In genomic region chr7:140810496-140810895, GRCm38 (mm10) we compare ENCODE assay signal across 20 mouse cellular contexts. TPM values are rescaled to one million over a fixed set of nuclear protein-coding genes. Genes with fewer than 3 reads are reported as not detected.
DNase-seq lines count a peak whose midpoint lies in the region; TF ChIP-seq lines count a peak whose summit lies in the region.
"Had no signal": no experiment of that assay in that cellular context is flagged by ENCODE, and none has a peak within 500 bp of the region (broad histone marks: within the 10 kb centered on the region; RNA-seq: fewer than 3 reads in every experiment).

No protein-coding gene starts in this region.

- intact Hi-C loops in left cerebral cortex, adult 2 months (cut with DNase I) = no loop called here
- intact Hi-C loops in left cerebral cortex, postnatal 36 days (cut with DNase I) = no loop called here

- H3K4me2 ChIP-seq in CH12.LX (ENCODE audit: insufficient read depth, low read depth, poor library complexity, severe bottlenecking) = no peak overlapping the region
- H3K4me2 ChIP-seq: embryonic facial prominence, embryonic 12.5 days; hindbrain, embryonic 15.5 days; lung, embryonic 15.5 days; midbrain, embryonic 12.5 days; neural tube, embryonic 15.5 days had no signal

- H3K36me3 ChIP-seq in CH12.LX (replicated peaks in 1 of 2; ENCODE audit: control insufficient read depth in 1 of 2, insufficient read depth in 1 of 2, low read length in 1 of 2) = no peaks in the 10 kb centered on the region
- H3K36me3 ChIP-seq: lung, embryonic 15.5 days had no signal

- DNase-seq in left cerebral cortex, adult 2 months (ENCODE audit: extremely low spot score in 1 of 2, low spot score in 2 of 2) = no peak
- DNase-seq in left cerebral cortex, postnatal 36 days (ENCODE audit: low spot score in 2 of 2) = no peak
- DNase-seq in 3T3-L1 (ENCODE audit: low read depth, low spot score) (peak; percentile 15), CH12.LX (ENCODE audit: extremely low read depth) (peak; percentile 12)
- no peak for DNase-seq in brain, embryonic 14.5 days (ENCODE audit: low read depth)
- DNase-seq in frontal cortex, postnatal 36 days (ENCODE audit: low spot score in 2 of 2) = no peak
- no peak for DNase-seq in T-cell, adult 2 months (ENCODE audit: low spot score)
- DNase-seq in gastrocnemius, postnatal 4 days (ENCODE audit: low spot score in 2 of 2) = no peak
- DNase-seq: adrenal gland, postnatal 25 days; cerebellum, adult 18-20 months; gastrocnemius, postnatal 36 days; left cerebral cortex, postnatal 4 days had no signal

- in situ Hi-C loops in CH12.LX (cut with MboI; ENCODE audit: low pct_ligation_motif_present, low pct_unique_long_range_greater_than_20kb, low sequenced_read_pairs) = no loop called here

- TF ChIP-seq CTCF in left cerebral cortex, adult 2 months (IDR thresholded peaks at IDR 0.05) = peak; percentile 23; the same call in 1 of the 2 replicates
- peak in 1 of 2 experiments; percentile 45; a peak in 2 of 4 replicates for TF ChIP-seq CTCF in CH12.LX (conservative IDR thresholded peaks at IDR 0.05 in 1 of 2, IDR thresholded peaks at IDR 0.05 in 1 of 2; ENCODE audit: low read depth in 2 of 2, low read length in 2 of 2)
- peak; percentile 31; the same call in 1 of the 2 replicates for TF ChIP-seq CTCF in brain, embryonic 14.5 days (IDR thresholded peaks at IDR 0.05; ENCODE audit: borderline replicate concordance, extremely low read depth, insufficient read depth, insufficient read length)

- dilution Hi-C loops in CH12.LX (cut with MboI; ENCODE audit: extremely low pct_ligation_motif_present, extremely low pct_unique_long_range_greater_than_20kb, low sequenced_read_pairs) = no loop called here

- H3K79me2 ChIP-seq in CH12.LX (replicated peaks; ENCODE audit: control insufficient read depth, extremely low read depth, insufficient read depth, poor library complexity, severe bottlenecking) = no peaks in the 10 kb centered on the region

- TF ChIP-seq POLR2A in CH12.LX (IDR thresholded peaks at IDR 0.05; ENCODE audit: low read depth, low read length) = no peak
- no peak for TF ChIP-seq POLR2A in brain, embryonic 14.5 days (IDR thresholded peaks at IDR 0.05; ENCODE audit: borderline replicate concordance, extremely low read depth, insufficient read depth, insufficient read length, poor library complexity, severe bottlenecking)

- peaks cover 72% of the 10 kb centered on the region for H3K27me3 ChIP-seq in CH12.LX (replicated peaks)
- H3K27me3 ChIP-seq: embryonic facial prominence, embryonic 12.5 days; hindbrain, embryonic 15.5 days; lung, embryonic 15.5 days; midbrain, embryonic 12.5 days; neural tube, embryonic 15.5 days had no signal

- H3K9ac ChIP-seq in CH12.LX (ENCODE audit: insufficient read depth, low read depth) = no peak overlapping the region
- H3K9ac ChIP-seq: embryonic facial prominence, embryonic 12.5 days; hindbrain, embryonic 15.5 days; lung, embryonic 15.5 days; midbrain, embryonic 12.5 days; neural tube, embryonic 15.5 days had no signal

- H3K9me3 ChIP-seq in CH12.LX (replicated peaks; ENCODE audit: low read length) = peaks cover 3% of the 10 kb centered on the region
- H3K9me3 ChIP-seq: embryonic facial prominence, embryonic 12.5 days; hindbrain, embryonic 15.5 days; lung, embryonic 15.5 days; midbrain, embryonic 12.5 days; neural tube, embryonic 15.5 days had no signal

- no peak overlapping the region for H3K27ac ChIP-seq in left cerebral cortex, adult 2 months
- no peak overlapping the region for H3K27ac ChIP-seq in CH12.LX (ENCODE audit: insufficient read depth, low read depth)
- H3K27ac ChIP-seq: embryonic facial prominence, embryonic 12.5 days; lung, embryonic 15.5 days; midbrain, embryonic 12.5 days had no signal

- TF ChIP-seq RAD21 in CH12.LX (IDR thresholded peaks at IDR 0.05; ENCODE audit: low read depth, low read length) = peak; percentile 2

- H3K4me1 ChIP-seq in CH12.LX (ENCODE audit: control insufficient read depth in 1 of 2, insufficient read depth in 2 of 2) = no peaks in the 10 kb centered on the region
- H3K4me1 ChIP-seq: embryonic facial prominence, embryonic 12.5 days; hindbrain, embryonic 15.5 days; lung, embryonic 15.5 days; midbrain, embryonic 12.5 days; neural tube, embryonic 15.5 days had no signal

- no peak overlapping the region for H3K4me3 ChIP-seq in left cerebral cortex, adult 2 months
- no peak overlapping the region for H3K4me3 ChIP-seq in CH12.LX (replicated peaks in 1 of 3; ENCODE audit: low read depth in 2 of 3, low read length in 2 of 3, poor library complexity in 1 of 3)
- H3K4me3 ChIP-seq: embryonic facial prominence, embryonic 12.5 days; hindbrain, embryonic 15.5 days; lung, embryonic 15.5 days; midbrain, embryonic 12.5 days; neural tube, embryonic 15.5 days had no signal

- no peak for TF ChIP-seq EP300 in CH12.LX (IDR thresholded peaks at IDR 0.05; ENCODE audit: low read length)

TF ChIP-seq in CH12.LX, 34 proteins besides CTCF, POLR2A, EP300 and RAD21:
- TF ChIP-seq ELF1 (IDR thresholded peaks at IDR 0.05; ENCODE audit: low read depth, low read length) (no peak), RCOR1 (conservative IDR thresholded peaks at IDR 0.05; ENCODE audit: low read depth, low read length) (no peak), SMC3 (IDR thresholded peaks at IDR 0.05; ENCODE audit: low read depth, low read length) (peak; percentile 18; the same call in 1 of the 2 replicates), HCFC1 (IDR thresholded peaks at IDR 0.05; ENCODE audit: low read depth, low read length) (no peak)
TF ChIP-seq in CH12.LX: peak in this region for 1.

RNA-seq across cellular contexts. Expression of gene Zfp941, which starts 11.5 kb away (rescaled TPM):
- 10 to 100 TPM; 29.1 to 31.2 TPM for total RNA-seq in left cerebral cortex, adult 2 months (2021)
- 10 to 100 TPM; 22.2 to 31.0 TPM for total RNA-seq in left cerebral cortex, postnatal 36 days (2021)
- total RNA-seq in CH12.LX (2012; rRNA removed) (0.29 and 0.34 TPM in 2 replicates), CH12.LX (2014; rRNA removed) (not detected in 2 replicates)
- not detected in 2 replicates for polyA plus RNA-seq in CH12.LX (2012; ENCODE audit: insufficient read length, low read depth)
- 7.7 and 12.8 TPM in 2 replicates for polyA plus RNA-seq in brain, embryonic 14.5 days (2012; rRNA removed)
- total RNA-seq in gastrocnemius, postnatal 4 days (2021) = under 1 TPM in 1 of 2 experiments, not detected in 1; 0.07 TPM

RNA-seq across cellular contexts. Expression of gene Syce1, which starts 22.8 kb away (rescaled TPM):
- under 1 TPM; 0.32 to 0.47 TPM for total RNA-seq in left cerebral cortex, adult 2 months (2021)
- total RNA-seq in left cerebral cortex, postnatal 36 days (2021) = under 1 TPM; 0.22 to 0.54 TPM
- total RNA-seq in CH12.LX (2012; rRNA removed) (not detected in 2 replicates), CH12.LX (2014; rRNA removed) (not detected in 2 replicates)
- not detected in 2 replicates for polyA plus RNA-seq in CH12.LX (2012; ENCODE audit: insufficient read length, low read depth)
- polyA plus RNA-seq in brain, embryonic 14.5 days (2012; rRNA removed) = 0.15 and 0.18 TPM in 2 replicates
- not detected for total RNA-seq in gastrocnemius, postnatal 4 days (2021)
- total RNA-seq: adrenal gland, postnatal 25 days; gastrocnemius, postnatal 36 days had no signal
- polyA plus RNA-seq: forebrain, embryonic 11.5 days; large intestine, adult 2 months had no signal

RNA-seq across cellular contexts. Expression of gene Urah, which starts 24.3 kb away (rescaled TPM):
- 1 to 10 TPM; 3.9 to 5.9 TPM for total RNA-seq in left cerebral cortex, adult 2 months (2021)
- total RNA-seq in left cerebral cortex, postnatal 36 days (2021) = 1 to 10 TPM; 2.1 to 8.4 TPM
- total RNA-seq in CH12.LX (2012; rRNA removed) (not detected in 2 replicates), CH12.LX (2014; rRNA removed) (not detected in 2 replicates)
- not detected in 2 replicates for polyA plus RNA-seq in CH12.LX (2012; ENCODE audit: insufficient read length, low read depth)
- 0.25 TPM in 1 of 2 replicates, not detected in the other for polyA plus RNA-seq in brain, embryonic 14.5 days (2012; rRNA removed)
- under 1 TPM in 1 of 2 experiments, not detected in 1; 0.44 TPM for total RNA-seq in gastrocnemius, postnatal 4 days (2021)
- total RNA-seq: gastrocnemius, postnatal 36 days; left cerebral cortex, postnatal 4 days had no signal

RNA-seq across cellular contexts. Expression of gene Scgb1c1, which starts 34.9 kb away (rescaled TPM):
- total RNA-seq in left cerebral cortex, adult 2 months (2021) = not detected
- total RNA-seq in left cerebral cortex, postnatal 36 days (2021) = not detected
- total RNA-seq in CH12.LX (2012; rRNA removed) = not detected in 2 replicates
- not detected in 2 replicates for total RNA-seq in CH12.LX (2014; rRNA removed)
- polyA plus RNA-seq in CH12.LX (2012; ENCODE audit: insufficient read length, low read depth) = not detected in 2 replicates
- 0.23 TPM in 1 of 2 replicates, not detected in the other for polyA plus RNA-seq in brain, embryonic 14.5 days (2012; rRNA removed)
- not detected for total RNA-seq in gastrocnemius, postnatal 4 days (2021)
- total RNA-seq: adrenal gland, postnatal 25 days; gastrocnemius, postnatal 36 days; left cerebral cortex, postnatal 4 days had no signal
- polyA plus RNA-seq: embryonic facial prominence, embryonic 12.5 days; forebrain, embryonic 11.5 days; hindbrain, embryonic 15.5 days; large intestine, adult 2 months; lung, embryonic 15.5 days; midbrain, embryonic 12.5 days; neural tube, embryonic 15.5 days had no signal

RNA-seq across cellular contexts. Expression of gene Odf3, which starts 37.1 kb away (rescaled TPM):
- not detected for total RNA-seq in left cerebral cortex, adult 2 months (2021)
- not detected for total RNA-seq in left cerebral cortex, postnatal 36 days (2021)
- not detected in 2 replicates for total RNA-seq in CH12.LX (2012; rRNA removed)
- total RNA-seq in CH12.LX (2014; rRNA removed) = not detected in 2 replicates
- polyA plus RNA-seq in CH12.LX (2012; ENCODE audit: insufficient read length, low read depth) = not detected in 2 replicates
- polyA plus RNA-seq in brain, embryonic 14.5 days (2012; rRNA removed) = 0.06 and 0.07 TPM in 2 replicates
- total RNA-seq in gastrocnemius, postnatal 4 days (2021) = not detected
- total RNA-seq: adrenal gland, postnatal 25 days; gastrocnemius, postnatal 36 days; left cerebral cortex, postnatal 4 days had no signal
- polyA plus RNA-seq: embryonic facial prominence, embryonic 12.5 days; forebrain, embryonic 11.5 days; heart, embryonic 16.5 days; hindbrain, embryonic 15.5 days; large intestine, adult 2 months; lung, embryonic 15.5 days; midbrain, embryonic 12.5 days; neural tube, embryonic 15.5 days had no signal

Comparison
In these comparisons a context has a peak if more than half of its experiments do, and no peak if none do; other contexts are left out.
1. DNase-seq: peak in 3T3-L1 (single experiment) and CH12.LX (single experiment); none in left cerebral cortex, adult 2 months (0 of 2), left cerebral cortex, postnatal 36 days (0 of 2), brain, embryonic 14.5 days (single experiment), frontal cortex, postnatal 36 days (0 of 2), T-cell, adult 2 months (single experiment) and gastrocnemius, postnatal 4 days (0 of 2).
2. RNA of gene Zfp941, which starts 11.5 kb away (total RNA-seq): 29.1 to 31.2 TPM in left cerebral cortex, adult 2 months and 22.2 to 31.0 TPM in left cerebral cortex, postnatal 36 days; 0.29 to 0.34 TPM in CH12.LX and 0.07 TPM in gastrocnemius, postnatal 4 days; every median in the first group is over 10 times any median in the second.